In genomic region chr6:140465946-140466646, GRCm38 (mm10) we compare ENCODE assay signal across 9 mouse cellular contexts. TPM values are rescaled to one million over a fixed set of nuclear protein-coding genes. Genes with fewer than 3 reads are reported as not detected.
DNase-seq lines count a peak whose midpoint lies in the region; ATAC-seq and TF ChIP-seq lines count a peak whose summit lies in the region.
"Had no signal": no experiment of that assay in that cellular context is flagged by ENCODE, and none has a peak within 500 bp of the region (broad histone marks: within the 10 kb centered on the region; RNA-seq: fewer than 3 reads in every experiment).

No protein-coding gene starts in this region.

- peak; percentile 65 for ATAC-seq in granulocyte monocyte progenitor cell, adult 5-6 weeks (replicated peaks; ENCODE audit: poor library complexity, severe bottlenecking)
- ATAC-seq in lung, embryonic 14.5 days (ENCODE audit: insufficient read depth): no peak

- no peak overlapping the region for H3K4me2 ChIP-seq in lung, embryonic 14.5 days

- WGBS in lung, embryonic 14.5 days: 79% methylated on average over 9 of the region's 9 CpGs

- H3K9me3 ChIP-seq in lung, embryonic 14.5 days (ENCODE audit: low read depth, low read length): no peaks in the 10 kb centered on the region

- no peaks in the 10 kb centered on the region for H3K36me3 ChIP-seq in lung, embryonic 14.5 days (ENCODE audit: insufficient read depth)

- no peaks in the 10 kb centered on the region for H3K4me1 ChIP-seq in lung, embryonic 14.5 days (ENCODE audit: insufficient read depth)

- 0 out of 2 replicates have a peak, but pooled peaks have one; percentile 14 for TF ChIP-seq CTCF in lung, embryonic 14.5 days (IDR thresholded peaks at IDR 0.05; ENCODE audit: low read depth)

- no peak overlapping the region for H3K9ac ChIP-seq in lung, embryonic 14.5 days

- peak; percentile 39 for DNase-seq in thymus, postnatal 4 days
- DNase-seq in thymus, postnatal 25 days: no peak
- no peak for DNase-seq in lung, embryonic 14.5 days
- DNase-seq in gastrocnemius, postnatal 10 days: no peak
- no peak for DNase-seq in urinary bladder, postnatal 25 days (ENCODE audit: low spot score)
- no peak for DNase-seq in spleen, postnatal 4 days (ENCODE audit: low spot score in 2 of 2)
- no peak for DNase-seq in left cerebral cortex, postnatal 36 days (ENCODE audit: low spot score in 2 of 2)
- DNase-seq: heart, postnatal 36 days had no signal

- no peak overlapping the region for H3K27ac ChIP-seq in lung, embryonic 14.5 days (ENCODE audit: low read depth)

- intact Hi-C loops in left cerebral cortex, postnatal 36 days (cut with DNase I): no loop called here

- H3K4me3 ChIP-seq in lung, embryonic 14.5 days (ENCODE audit: low read depth, low read length): no peak overlapping the region

- no peaks in the 10 kb centered on the region for H3K27me3 ChIP-seq in lung, embryonic 14.5 days (ENCODE audit: insufficient read depth, low read length)

RNA-seq across cellular contexts. Expression of gene Plekha5, which starts 42.2 kb away (rescaled TPM):
- total RNA-seq in granulocyte monocyte progenitor cell, adult 5-6 weeks (2014; fragmentation: Nextera tagmentation): 7.2 and 15.4 TPM in 2 replicates
- 5.2 and 5.5 TPM in 2 replicates for total RNA-seq in granulocyte monocyte progenitor cell, adult 5-6 weeks (2017)
- 45.1 and 54.3 TPM in 2 replicates for polyA plus RNA-seq in lung, embryonic 14.5 days (2014; fragmentation: Nextera tagmentation; extraction: Ambion mirVana)
- total RNA-seq in gastrocnemius, postnatal 10 days (2021): 10 to 100 TPM; 20.0 to 23.4 TPM
- total RNA-seq in left cerebral cortex, postnatal 36 days (2021): 100 to 1,000 TPM in 1 of 2 experiments, 10 to 100 TPM in 1; 99.6 to 119 TPM

Comparison
In these comparisons a context has a peak if more than half of its experiments do, and no peak if none do; other contexts are left out.
1. RNA of gene Plekha5, which starts 42.2 kb away (total RNA-seq): 99.6 to 119 TPM in left cerebral cortex, postnatal 36 days; 20.0 to 23.4 TPM in gastrocnemius, postnatal 10 days and 5.2 to 15.4 TPM in granulocyte monocyte progenitor cell, adult 5-6 weeks; every median in the first group is over 4 times any median in the second.